Mouse (Mus musculus) midbrain, embryonic 16.5 days (tissue): Measurements from ENCODE around the gene Dgke. TPM values are rescaled to one million over a fixed set of nuclear protein-coding genes. Genes with fewer than 3 reads are reported as not detected.

ENCODE experiments used
- ATAC-seq: fragments of 200-750 bp; cut with Nextera tagmentation; 2 replicates; pipeline ENCODE4 v1.8.0; 2017; ENCODE audit warnings: moderate TSS enrichment
- H3K27ac ChIP-seq: fragments of 300-500 bp; sonication (generic); 2 replicates; pipeline ENCODE4 v1.5.1; 2014; ENCODE audit warnings: mild to moderate bottlenecking, low read length, mixed read lengths
- H3K27me3 ChIP-seq: fragments of 300-500 bp; sonication (generic); 2 replicates; pipeline ENCODE4 v1.6.1; 2014; ENCODE audit warnings: low read depth, low read length, mixed read lengths; ENCODE audit not compliant: control insufficient read depth, insufficient read depth
- H3K36me3 ChIP-seq: fragments of 300-500 bp; sonication (generic); 2 replicates; pipeline ENCODE4 v1.6.1; 2014; ENCODE audit warnings: mild to moderate bottlenecking, low read length, moderate library complexity, mixed read lengths; ENCODE audit not compliant: control insufficient read depth, insufficient read depth
- H3K4me1 ChIP-seq: fragments of 300-500 bp; sonication (generic); 2 replicates; pipeline ENCODE4 v1.6.1; 2014; ENCODE audit warnings: mild to moderate bottlenecking, low read length, mixed read lengths; ENCODE audit not compliant: control insufficient read depth, insufficient read depth
- H3K4me2 ChIP-seq: fragments of 300-500 bp; sonication (generic); 2 replicates; pipeline ENCODE4 v1.6.1; 2014; ENCODE audit warnings: mild to moderate bottlenecking, low read length, mixed read lengths
- H3K4me3 ChIP-seq: fragments of 300-500 bp; sonication (generic); 2 replicates; pipeline ENCODE4 v1.5.1; 2014; ENCODE audit warnings: low read depth, mild to moderate bottlenecking, low read length, moderate library complexity, mixed read lengths
- H3K9ac ChIP-seq: fragments of 300-500 bp; sonication (generic); 2 replicates; pipeline ENCODE4 v1.6.1; 2014; ENCODE audit warnings: low read depth, low read length, mixed read lengths
- H3K9me3 ChIP-seq: fragments of 300-500 bp; sonication (generic); replicated peaks from 2 replicates; pipeline ENCODE4 v1.6.1; 2014; ENCODE audit warnings: mild to moderate bottlenecking, low read length, mixed read lengths; ENCODE audit not compliant: control insufficient read depth, poor library complexity, severe bottlenecking
- WGBS: fragments of 180-500 bp; shearing (Covaris S2); extraction: QIAGEN DNeasy Blood & Tissue Kit; methylation state at CpG from one replicate; pipeline ENCODE4 v1.1.7; 2014; 5-methylcytosine and 5-hydroxymethylcytosine counted together
- polyA plus RNA-seq: library from polyadenylated mRNA; unstranded; fragments of >200 nt; fragmentation: Nextera tagmentation; extraction: Ambion mirVana; gene quantifications from 2 replicates; pipeline ENCODE4 v1.2.1, GENCODE M21; 2015

Dgke gene
- polyA plus RNA-seq, 1 experiment from 2014 or later: 18.2 TPM

- H3K27me3 ChIP-seq: no peaks in the 10 kb centered on the region
- ATAC-seq: no peak
- 72% methylated on average over 11 of the region's 11 CpGs for WGBS
- no peak overlapping the region for H3K27ac ChIP-seq
- no peak overlapping the region for H3K4me2 ChIP-seq
- no peaks in the 10 kb centered on the region for H3K4me1 ChIP-seq
- no peak overlapping the region for H3K9ac ChIP-seq
- H3K4me3 ChIP-seq: no peak overlapping the region
- no peaks in the 10 kb centered on the region for H3K9me3 ChIP-seq
- H3K36me3 ChIP-seq: no peaks in the 10 kb centered on the region
Observed at GRCm38 (mm10) chr11:89067871-89068490, 1.3 kb upstream of the Dgke start.

GRCm38 (mm10) chr11:89067301-89067822, 712 bp upstream of the Dgke start:
- H3K4me2 ChIP-seq: no peak overlapping the region
- H3K4me3 ChIP-seq: no peak overlapping the region
- ATAC-seq: no peak
- no peak overlapping the region for H3K9ac ChIP-seq
- H3K4me1 ChIP-seq: no peaks in the 10 kb centered on the region
- no peaks in the 10 kb centered on the region for H3K36me3 ChIP-seq
- WGBS: 70% methylated on average over 6 of the region's 6 CpGs
- no peak overlapping the region for H3K27ac ChIP-seq
- H3K9me3 ChIP-seq: no peaks in the 10 kb centered on the region
- no peaks in the 10 kb centered on the region for H3K27me3 ChIP-seq

GRCm38 (mm10) chr11:89066126-89066525, 524 bp downstream of the Dgke start:
- Histone ChIP-seq H3K4me2 (no peak overlapping the region), H3K36me3 (no peaks in the 10 kb centered on the region), H3K9ac (no peak overlapping the region), H3K9me3 (no peaks in the 10 kb centered on the region), H3K27ac (no peak overlapping the region), H3K27me3 (no peaks in the 10 kb centered on the region), H3K4me1 (no peaks in the 10 kb centered on the region), H3K4me3 (no peak overlapping the region)
- 82% methylated on average over 6 of the region's 6 CpGs for WGBS
- no peak for ATAC-seq

GRCm38 (mm10) chr11:89065297-89065696, 1.4 kb downstream of the Dgke start:
- no peak overlapping the region for H3K9ac ChIP-seq
- no peaks in the 10 kb centered on the region for H3K4me1 ChIP-seq
- no peaks in the 10 kb centered on the region for H3K36me3 ChIP-seq
- WGBS: 98% methylated on average over 3 of the region's 3 CpGs
- H3K4me3 ChIP-seq: no peak overlapping the region
- no peaks in the 10 kb centered on the region for H3K9me3 ChIP-seq
- no peaks in the 10 kb centered on the region for H3K27me3 ChIP-seq
- no peak overlapping the region for H3K4me2 ChIP-seq
- H3K27ac ChIP-seq: no peak overlapping the region
- ATAC-seq: no peak

- no peaks in the 10 kb centered on the region for H3K9me3 ChIP-seq
- ATAC-seq: no peak
- no peak overlapping the region for H3K4me2 ChIP-seq
- H3K9ac ChIP-seq: no peak overlapping the region
- WGBS: 85% methylated on average over 6 of the region's 6 CpGs
- no peak overlapping the region for H3K4me3 ChIP-seq
- no peak overlapping the region for H3K27ac ChIP-seq
- no peaks in the 10 kb centered on the region for H3K27me3 ChIP-seq
- H3K36me3 ChIP-seq: no peaks in the 10 kb centered on the region
- H3K4me1 ChIP-seq: peaks cover 6% of the 10 kb centered on the region
Observed at GRCm38 (mm10) chr11:89064312-89064711, 2.3 kb downstream of the Dgke start.

- Histone ChIP-seq H3K4me3 (no peak overlapping the region), H3K27me3 (no peaks in the 10 kb centered on the region), H3K36me3 (no peaks in the 10 kb centered on the region), H3K4me2 (no peak overlapping the region), H3K9ac (no peak overlapping the region), H3K4me1 (peaks cover 29% of the 10 kb centered on the region), H3K27ac (no peak overlapping the region), H3K9me3 (no peaks in the 10 kb centered on the region)
- no peak for ATAC-seq
- WGBS: 89% methylated on average over 7 of the region's 7 CpGs
Observed at GRCm38 (mm10) chr11:89061362-89061761, 5.3 kb downstream of the Dgke start.

- peak; percentile 94 for ATAC-seq
- H3K4me1 ChIP-seq: peaks cover 34% of the 10 kb centered on the region
- under 1% methylated on average over 61 of the region's 63 CpGs for WGBS
Observed at GRCm38 (mm10) chr11:89060423-89061089, 6.1 kb downstream of the Dgke start.

GRCm38 (mm10) chr11:89059919-89060422, 6.7 kb downstream of the Dgke start:
- Histone ChIP-seq H3K27ac (peak overlapping the region; percentile 81), H3K9me3 (no peaks in the 10 kb centered on the region), H3K27me3 (no peaks in the 10 kb centered on the region), H3K36me3 (peaks cover 5% of the 10 kb centered on the region; the same call in 1 of the 2 replicates), H3K4me3 (peak overlapping the region; percentile 93), H3K4me2 (peak overlapping the region; percentile 97), H3K9ac (peak overlapping the region; percentile 96), H3K4me1 (peaks cover 34% of the 10 kb centered on the region)
- 0% methylated on average over 33 of the region's 33 CpGs for WGBS
- ATAC-seq: peak; percentile 81

More at GRCm38 (mm10) chr11:89060423-89061089, 6.1 kb downstream of the Dgke start:
- Histone ChIP-seq H3K9me3 (no peaks in the 10 kb centered on the region), H3K9ac (peak overlapping the region; percentile 96), H3K36me3 (peaks cover 2% of the 10 kb centered on the region; the same call in 1 of the 2 replicates), H3K4me3 (peak overlapping the region; percentile 93), H3K27ac (peak overlapping the region; percentile 81), H3K27me3 (no peaks in the 10 kb centered on the region), H3K4me2 (peak overlapping the region; percentile 97)
